Mouse (Mus musculus): Measurements from ENCODE around the gene Ep400. TPM values are rescaled to one million over a fixed set of nuclear protein-coding genes. Genes with fewer than 3 reads are reported as not detected.

Ep400 gene
- 10 to 100 TPM; 34.9 to 36.6 TPM for total RNA-seq (2021)

GRCm38 (mm10) chr5:110770448-110771158 is at the start of gene Ep400:
TSS of gene Ep400 (minus strand) at chr5:110770717.
- intact Hi-C loops (cut with DNase I), result loop anchor here (5.0 kb wide), 1 partner anchor 37 kb away; no protein-coding TSS in a partner anchor
- peak; percentile 99 for DNase-seq (ENCODE audit: low spot score)

GRCm38 (mm10) chr5:110809667-110810325 is 39.3 kb upstream of the Ep400 start, which contains the start of gene Ulk1:
TSS of gene Ulk1 (minus strand) at chr5:110810097.
- DNase-seq (ENCODE audit: low spot score), result peak; percentile 99
- intact Hi-C loops (cut with DNase I), result loop anchor here (5.0 kb wide), 1 partner anchor 37 kb away; the partner anchor contains the start of gene Ep400

GRCm38 (mm10) chr5:110808821-110809666 is 38.5 kb upstream of the Ep400 start:
- intact Hi-C loops (cut with DNase I), result loop anchor here (5.0 kb wide), 1 partner anchor 37 kb away; the partner anchor contains the start of gene Ep400
- DNase-seq (ENCODE audit: low spot score), result no peak

GRCm38 (mm10) chr5:110808061-110808631 is 37.6 kb upstream of the Ep400 start:
- peak; percentile 87 for DNase-seq (ENCODE audit: low spot score)
- intact Hi-C loops (cut with DNase I), result loop anchor here (5.0 kb wide), 1 partner anchor 36 kb away; the partner anchor contains the start of gene Ep400

- intact Hi-C loops (cut with DNase I), result loop anchor here (5.0 kb wide), 1 partner anchor 35 kb away; the partner anchor contains the start of gene Ep400
- DNase-seq (ENCODE audit: low spot score), result no peak
These were observed 36.9 kb upstream of the Ep400 start for GRCm38 (mm10) chr5:110807453-110807852.

- intact Hi-C loops (cut with DNase I), result loop anchor here (5.0 kb wide), 1 partner anchor 34 kb away; the partner anchor contains the start of gene Ep400
- no peak for DNase-seq (ENCODE audit: low spot score)
These were observed 36.2 kb upstream of the Ep400 start for GRCm38 (mm10) chr5:110806676-110807075.

- intact Hi-C loops (cut with DNase I), result loop anchor here (5.0 kb wide), 1 partner anchor 34 kb away; the partner anchor contains the start of gene Ep400
- DNase-seq (ENCODE audit: low spot score), result no peak
These were observed 35.6 kb upstream of the Ep400 start for GRCm38 (mm10) chr5:110806154-110806553.

GRCm38 (mm10) chr5:110804012-110804743 is 33.7 kb upstream of the Ep400 start:
- DNase-seq (ENCODE audit: low spot score), result no peak
- intact Hi-C loops (cut with DNase I), result no loop called here

GRCm38 (mm10) chr5:110802809-110803208 is 32.3 kb upstream of the Ep400 start:
- DNase-seq (ENCODE audit: low spot score), result no peak
- intact Hi-C loops (cut with DNase I), result no loop called here

GRCm38 (mm10) chr5:110802186-110802585 is 31.7 kb upstream of the Ep400 start:
- no peak for DNase-seq (ENCODE audit: low spot score)
- intact Hi-C loops (cut with DNase I), result no loop called here

GRCm38 (mm10) chr5:110801036-110801624 is 30.6 kb upstream of the Ep400 start:
- intact Hi-C loops (cut with DNase I), result no loop called here
- DNase-seq (ENCODE audit: low spot score), result no peak

- DNase-seq (ENCODE audit: low spot score), result no peak
- intact Hi-C loops (cut with DNase I), result no loop called here
These were observed 27.2 kb upstream of the Ep400 start for GRCm38 (mm10) chr5:110797696-110798095.

GRCm38 (mm10) chr5:110794363-110794762 is 23.8 kb upstream of the Ep400 start:
- DNase-seq (ENCODE audit: low spot score), result no peak
- intact Hi-C loops (cut with DNase I), result no loop called here

GRCm38 (mm10) chr5:110788684-110789083 is 18.2 kb upstream of the Ep400 start:
- intact Hi-C loops (cut with DNase I), result loop anchor here (5.0 kb wide), 2 partner anchors 134 to 479 kb away; no protein-coding TSS in a partner anchor
- no peak for DNase-seq (ENCODE audit: low spot score)

GRCm38 (mm10) chr5:110786081-110786835 is 15.7 kb upstream of the Ep400 start:
- DNase-seq (ENCODE audit: low spot score), result no peak
- intact Hi-C loops (cut with DNase I), result loop anchor here (5.0 kb wide), 2 partner anchors 136 to 481 kb away; no protein-coding TSS in a partner anchor

- no peak for DNase-seq (ENCODE audit: low spot score)
- intact Hi-C loops (cut with DNase I), result no loop called here
These were observed 12.6 kb upstream of the Ep400 start for GRCm38 (mm10) chr5:110783150-110783549.

GRCm38 (mm10) chr5:110781529-110782238 is 11.2 kb upstream of the Ep400 start:
- DNase-seq (ENCODE audit: low spot score), result no peak
- intact Hi-C loops (cut with DNase I), result no loop called here

Measured in heart, postnatal 25 days (tissue).